Comparison of ENCODE assay signal across 15 mouse cellular contexts in genomic region chr13:71734261-71734660, GRCm38 (mm10).
DNase-seq lines count a peak whose midpoint lies in the region; ATAC-seq and TF ChIP-seq lines count a peak whose summit lies in the region.
"Had no signal": no experiment of that assay in that cellular context is flagged by ENCODE, and none has a peak within 500 bp of the region (broad histone marks: within the 10 kb centered on the region; RNA-seq: fewer than 3 reads in every experiment).

No protein-coding gene starts in this region.

- DNase-seq in kidney, adult 2 months, result peak; percentile 48
- peak; percentile 16 to 71 for DNase-seq in kidney, postnatal 25 days
- DNase-seq in lung, embryonic 14.5 days, result peak; percentile 24
- DNase-seq in retina, postnatal 1 day, result peak; percentile 16
- DNase-seq in left cerebral cortex, postnatal 10 days (ENCODE audit: extremely low spot score in 1 of 2, low spot score in 2 of 2), result no peak
- DNase-seq in spleen, adult 12 weeks (ENCODE audit: low spot score), result no peak
- DNase-seq: cerebellum, adult 11-12 months; gastrocnemius, postnatal 10 days had no signal

- TF ChIP-seq CTCF in kidney, adult 2 months (conservative IDR thresholded peaks at IDR 0.05; ENCODE audit: insufficient read depth, insufficient read length, low read depth, low read length), result no peak
- TF ChIP-seq CTCF in lung, embryonic 14.5 days (IDR thresholded peaks at IDR 0.05; ENCODE audit: low read depth), result no peak

- no peaks in the 10 kb centered on the region for H3K4me1 ChIP-seq in kidney, adult 2 months (ENCODE audit: control insufficient read depth, insufficient read depth, low read length)
- no peaks in the 10 kb centered on the region for H3K4me1 ChIP-seq in kidney, embryonic 14.5 days (ENCODE audit: control insufficient read depth, insufficient read depth, low read length)
- no peaks in the 10 kb centered on the region for H3K4me1 ChIP-seq in lung, embryonic 14.5 days (ENCODE audit: insufficient read depth)

- no peaks in the 10 kb centered on the region for H3K36me3 ChIP-seq in kidney, adult 2 months (ENCODE audit: control insufficient read depth, insufficient read depth, low read length)
- H3K36me3 ChIP-seq in kidney, embryonic 14.5 days (ENCODE audit: control insufficient read depth, insufficient read depth, low read length), result no peaks in the 10 kb centered on the region
- no peaks in the 10 kb centered on the region for H3K36me3 ChIP-seq in lung, embryonic 14.5 days (ENCODE audit: insufficient read depth)
- H3K36me3 ChIP-seq: embryonic facial prominence, embryonic 13.5 days; neural tube, embryonic 13.5 days had no signal

- no peaks in the 10 kb centered on the region for H3K9me3 ChIP-seq in kidney, embryonic 14.5 days (ENCODE audit: control insufficient read depth, low read length)
- H3K9me3 ChIP-seq in lung, embryonic 14.5 days (ENCODE audit: low read depth, low read length), result no peaks in the 10 kb centered on the region
- H3K9me3 ChIP-seq: embryonic facial prominence, embryonic 13.5 days; neural tube, embryonic 13.5 days had no signal

- no peak for TF ChIP-seq POLR2A in kidney, adult 2 months (IDR thresholded peaks at IDR 0.05; ENCODE audit: low read depth, low read length)

- 17% methylated on average over 12 of the region's 12 CpGs for whole genome bisulfite sequencing in kidney, adult 2 months
- WGBS in kidney, embryonic 14.5 days, result 18% methylated on average over 12 of the region's 12 CpGs
- WGBS in lung, embryonic 14.5 days, result 23% methylated on average over 12 of the region's 12 CpGs

- no peak overlapping the region for H3K9ac ChIP-seq in kidney, embryonic 14.5 days (ENCODE audit: low read depth, low read length)
- H3K9ac ChIP-seq in lung, embryonic 14.5 days, result no peak overlapping the region
- H3K9ac ChIP-seq: embryonic facial prominence, embryonic 13.5 days; neural tube, embryonic 13.5 days had no signal

- intact Hi-C loops in left cerebral cortex, postnatal 10 days (cut with DNase I), result no loop called here

- no peaks in the 10 kb centered on the region for H3K27me3 ChIP-seq in kidney, adult 2 months (replicated peaks; ENCODE audit: control insufficient read depth, insufficient read depth, low read length)
- H3K27me3 ChIP-seq in kidney, embryonic 14.5 days (ENCODE audit: control insufficient read depth, insufficient read depth, low read length), result no peaks in the 10 kb centered on the region
- no peaks in the 10 kb centered on the region for H3K27me3 ChIP-seq in lung, embryonic 14.5 days (ENCODE audit: insufficient read depth, low read length)
- H3K27me3 ChIP-seq: embryonic facial prominence, embryonic 13.5 days had no signal

- H3K4me3 ChIP-seq in kidney, adult 2 months (ENCODE audit: insufficient read depth, low read depth, low read length), result no peak overlapping the region
- H3K4me3 ChIP-seq in kidney, embryonic 14.5 days (ENCODE audit: low read length), result no peak overlapping the region
- no peak overlapping the region for H3K4me3 ChIP-seq in lung, embryonic 14.5 days (ENCODE audit: low read depth, low read length)
- H3K4me3 ChIP-seq: embryonic facial prominence, embryonic 13.5 days; neural tube, embryonic 13.5 days had no signal

- no peak overlapping the region for H3K4me2 ChIP-seq in kidney, embryonic 14.5 days (replicated peaks; ENCODE audit: low read depth, low read length)
- no peak overlapping the region for H3K4me2 ChIP-seq in lung, embryonic 14.5 days
- H3K4me2 ChIP-seq: embryonic facial prominence, embryonic 13.5 days; heart, embryonic 11.5 days; neural tube, embryonic 13.5 days had no signal

- no peak overlapping the region for H3K27ac ChIP-seq in kidney, adult 2 months (ENCODE audit: insufficient read depth, low read depth, low read length)
- no peak overlapping the region for H3K27ac ChIP-seq in kidney, embryonic 14.5 days (ENCODE audit: low read depth, low read length)
- no peak overlapping the region for H3K27ac ChIP-seq in lung, embryonic 14.5 days (ENCODE audit: low read depth)
- H3K27ac ChIP-seq: embryonic facial prominence, embryonic 13.5 days; macrophage; neural tube, embryonic 13.5 days had no signal

- no peak for ATAC-seq in kidney, embryonic 14.5 days (ENCODE audit: low FRiP score, low TSS enrichment)
- no peak for ATAC-seq in lung, embryonic 14.5 days (ENCODE audit: insufficient read depth)
- no peak for ATAC-seq in cerebellum, adult (ENCODE audit: insufficient number of reproducible peaks, low FRiP score, low TSS enrichment)
- ATAC-seq: forebrain, embryonic 14.5 days had no signal

Comparison
In these comparisons a context has a peak if more than half of its experiments do, and no peak if none do; other contexts are left out.
1. DNase-seq: peak in kidney, adult 2 months (single experiment), kidney, postnatal 25 days (2 of 2), lung, embryonic 14.5 days (single experiment) and retina, postnatal 1 day (single experiment); none in left cerebral cortex, postnatal 10 days (0 of 2) and spleen, adult 12 weeks (single experiment).